Mouse (Mus musculus) kidney, embryonic 15.5 days (tissue): ENCODE data around the gene B230219D22Rik. TPM values are rescaled to one million over a fixed set of nuclear protein-coding genes. Genes with fewer than 3 reads are reported as not detected.
A peak's percentile ranks its signal among the peaks of the same experiment; 100 is the strongest.

Experiments used
- ATAC-seq: fragments of 200-750 bp; cut with Nextera tagmentation; replicated peaks from 2 replicates; pipeline ENCODE4 v1.8.0; 2017; ENCODE audit warnings: moderate TSS enrichment; ENCODE audit not compliant: low FRiP score
- H3K27ac ChIP-seq: fragments of 300-500 bp; sonication (generic); 2 replicates; pipeline ENCODE4 v1.5.1; 2015; ENCODE audit warnings: mild to moderate bottlenecking, inconsistent platforms
- H3K27me3 ChIP-seq: fragments of 300-500 bp; sonication (generic); 2 replicates; pipeline ENCODE4 v1.6.1; 2015; ENCODE audit warnings: inconsistent platforms
- H3K36me3 ChIP-seq: fragments of 300-500 bp; sonication (generic); 2 replicates; pipeline ENCODE4 v1.6.1; 2015; ENCODE audit warnings: inconsistent platforms
- H3K4me1 ChIP-seq: fragments of 300-500 bp; sonication (generic); 2 replicates; pipeline ENCODE4 v1.6.1; 2015; ENCODE audit warnings: inconsistent platforms
- H3K4me2 ChIP-seq: fragments of 300-500 bp; sonication (generic); 2 replicates; pipeline ENCODE4 v1.6.1; 2015; ENCODE audit warnings: moderate library complexity, mild to moderate bottlenecking, inconsistent platforms
- H3K4me3 ChIP-seq: fragments of 300-500 bp; sonication (generic); replicated peaks from 2 replicates; pipeline ENCODE4 v1.5.1; 2015; ENCODE audit warnings: mild to moderate bottlenecking, inconsistent platforms
- H3K9ac ChIP-seq: fragments of 300-500 bp; sonication (generic); 2 replicates; pipeline ENCODE4 v1.6.1; 2015; ENCODE audit warnings: mild to moderate bottlenecking, inconsistent platforms
- H3K9me3 ChIP-seq: fragments of 300-500 bp; sonication (generic); replicated peaks from 2 replicates; pipeline ENCODE4 v1.6.1; 2016; ENCODE audit warnings: inconsistent platforms
- WGBS: fragments of 180-500 bp; shearing (Covaris S2); methylation state at CpG from one replicate; pipeline ENCODE4 v1.1.7; 2015; ENCODE audit warnings: mixed read lengths; 5-methylcytosine and 5-hydroxymethylcytosine counted together
- polyA plus RNA-seq: library from polyadenylated mRNA; unstranded; fragments of >200 nt; fragmentation: Nextera tagmentation; extraction: Ambion mirVana; gene quantifications from 2 replicates; pipeline ENCODE4 v1.2.1, GENCODE M21; 2015

Gene B230219D22Rik
- polyA plus RNA-seq, 1 experiment from 2014 or later = 63.0 TPM

DNA sequence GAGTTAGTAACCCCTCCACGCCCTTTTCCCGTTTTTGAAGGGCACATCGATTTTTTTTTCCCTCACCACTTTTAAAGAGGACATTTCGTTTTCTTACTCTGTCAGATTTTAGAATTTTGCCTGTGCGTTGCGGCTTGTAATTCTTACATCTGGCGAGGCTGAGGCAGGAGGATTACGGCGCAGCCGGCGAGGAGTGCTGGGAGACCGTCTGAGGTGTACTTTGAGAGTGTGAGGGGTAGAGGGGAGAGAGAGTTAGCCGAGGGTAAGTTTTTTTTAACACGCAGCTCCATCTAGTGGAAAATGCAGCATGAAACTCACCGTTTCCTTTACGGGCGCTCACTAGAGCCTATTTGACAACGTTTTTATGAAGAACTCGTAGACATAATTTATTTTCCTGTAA is 34.9 kb downstream of the B230219D22Rik start:
- Histone ChIP-seq H3K9me3 (no peaks in the 10 kb centered on the region), H3K27ac (peak overlapping the region; percentile 98), H3K9ac (peak overlapping the region; percentile 67), H3K27me3 (no peaks in the 10 kb centered on the region), H3K36me3 (peaks cover 28% of the 10 kb centered on the region), H3K4me1 (0 out of 2 replicates have a peak, but pooled peaks cover 3% of the 10 kb centered on the region), H3K4me3 (peak overlapping the region; percentile 61), H3K4me2 (peak overlapping the region; percentile 74)
- 2% methylated on average over 19 of the region's 19 CpGs for WGBS
- peak; percentile 81 for ATAC-seq

DNA sequence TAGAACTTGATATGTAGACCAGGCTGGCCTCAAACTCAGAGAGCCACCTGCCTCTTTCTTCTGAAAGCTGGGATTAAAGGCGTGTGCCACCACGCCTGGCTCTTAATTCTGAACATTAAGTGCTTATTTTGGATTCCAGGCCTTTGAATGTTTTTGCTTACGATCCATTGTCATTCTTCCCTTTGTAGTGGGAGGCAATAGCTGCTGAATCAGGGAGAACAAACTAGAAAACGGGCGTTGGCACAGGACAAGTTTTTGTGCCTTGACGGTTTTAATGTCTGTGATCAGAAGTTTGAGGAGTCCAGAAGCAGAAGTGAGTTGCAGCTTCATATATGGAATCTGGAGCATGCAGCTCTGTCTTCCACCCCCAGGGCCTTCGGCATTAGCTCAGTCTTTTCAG is 37.8 kb downstream of the B230219D22Rik start:
- Histone ChIP-seq H3K4me3 (no peak overlapping the region), H3K36me3 (peaks cover under 1% of the 10 kb centered on the region), H3K9me3 (no peaks in the 10 kb centered on the region), H3K4me2 (no peak overlapping the region), H3K9ac (no peak overlapping the region), H3K4me1 (0 out of 2 replicates have a peak, but pooled peaks cover 3% of the 10 kb centered on the region), H3K27me3 (no peaks in the 10 kb centered on the region), H3K27ac (no peak overlapping the region)
- ATAC-seq = no peak
- 87% methylated on average over 7 of the region's 7 CpGs for WGBS

GRCm38 (mm10) chr13:55732121-55732520 is 39.2 kb downstream of the B230219D22Rik start:
- no peaks in the 10 kb centered on the region; the same call in 1 of the 2 replicates for H3K36me3 ChIP-seq
- no peaks in the 10 kb centered on the region for H3K27me3 ChIP-seq
- H3K9ac ChIP-seq = no peak overlapping the region
- no peak overlapping the region for H3K4me3 ChIP-seq
- H3K4me2 ChIP-seq = no peak overlapping the region
- no peaks in the 10 kb centered on the region for H3K9me3 ChIP-seq
- WGBS = 93% methylated on average over 2 of the region's 2 CpGs
- H3K27ac ChIP-seq = no peak overlapping the region
- 0 out of 2 replicates have a peak, but pooled peaks cover 3% of the 10 kb centered on the region for H3K4me1 ChIP-seq
- ATAC-seq = no peak

- no peak overlapping the region for H3K4me2 ChIP-seq
- no peak overlapping the region for H3K9ac ChIP-seq
- no peaks in the 10 kb centered on the region; the same call in 1 of the 2 replicates for H3K36me3 ChIP-seq
- H3K4me1 ChIP-seq = no peaks in the 10 kb centered on the region
- no peak overlapping the region for H3K27ac ChIP-seq
- H3K27me3 ChIP-seq = no peaks in the 10 kb centered on the region
- H3K9me3 ChIP-seq = no peaks in the 10 kb centered on the region
- 55% methylated on average over 22 of the region's 22 CpGs for WGBS
- no peak for ATAC-seq
- H3K4me3 ChIP-seq = no peak overlapping the region
Observed at GRCm38 (mm10) chr13:55733628-55734502, 40.9 kb downstream of the B230219D22Rik start.

- Histone ChIP-seq H3K9me3 (no peaks in the 10 kb centered on the region), H3K9ac (no peak overlapping the region), H3K4me3 (no peak overlapping the region), H3K4me2 (no peak overlapping the region), H3K36me3 (no peaks in the 10 kb centered on the region; the same call in 1 of the 2 replicates), H3K27ac (no peak overlapping the region), H3K27me3 (no peaks in the 10 kb centered on the region), H3K4me1 (peaks cover 15% of the 10 kb centered on the region)
- 85% methylated on average over 8 of the region's 8 CpGs for WGBS
- no peak for ATAC-seq
Observed at GRCm38 (mm10) chr13:55737885-55738284, 45.0 kb downstream of the B230219D22Rik start.

DNA sequence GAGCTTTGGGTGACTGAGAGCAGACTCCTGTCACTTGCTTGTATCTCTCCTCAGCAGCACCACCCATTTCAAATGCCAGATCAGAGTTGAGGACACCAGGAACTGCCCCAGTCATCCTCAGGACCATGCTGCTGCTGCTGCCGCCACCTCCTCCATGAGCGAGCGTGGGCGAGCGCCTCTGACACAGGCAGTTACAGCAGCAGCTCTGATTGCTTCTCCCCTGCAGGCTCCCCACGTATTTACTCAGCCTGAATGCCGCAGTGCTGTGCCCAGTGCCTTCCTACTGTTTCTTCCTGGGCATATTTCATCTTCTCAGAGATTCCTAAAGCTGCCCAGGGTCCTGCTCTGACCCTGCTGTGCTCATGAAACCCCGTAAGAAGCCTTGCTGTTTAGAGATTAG is 49.4 kb downstream of the B230219D22Rik start:
- Histone ChIP-seq H3K4me3 (no peak overlapping the region), H3K9me3 (no peaks in the 10 kb centered on the region), H3K9ac (no peak overlapping the region), H3K27me3 (no peaks in the 10 kb centered on the region), H3K4me1 (peaks cover 19% of the 10 kb centered on the region), H3K4me2 (0 out of 2 replicates have a peak overlapping the region, but pooled peaks have one; percentile 27), H3K27ac (peak overlapping the region; percentile 48; the same call in 1 of the 2 replicates), H3K36me3 (peaks cover 6% of the 10 kb centered on the region; the same call in 1 of the 2 replicates)
- peak; percentile 55; the same call in 1 of the 2 replicates for ATAC-seq
- 37% methylated on average over 8 of the region's 8 CpGs for WGBS

Other genes with a start within 250 kb of the B230219D22Rik start
- 41.6 and 45.9 TPM in 2 replicates for gene Grk6, start 248.1 kb upstream of the B230219D22Rik start, polyA plus RNA-seq
- 0.70 and 0.75 TPM in 2 replicates for gene Prr7, start 228.9 kb upstream of the B230219D22Rik start, polyA plus RNA-seq
- gene Dbn1, start 205.0 kb upstream of the B230219D22Rik start, polyA plus RNA-seq = 168 and 193 TPM in 2 replicates
- 141 and 169 TPM in 2 replicates for gene Pdlim7, start 179.4 kb upstream of the B230219D22Rik start, polyA plus RNA-seq
- 2.9 and 3.0 TPM in 2 replicates for gene Dok3, start 163.8 kb upstream of the B230219D22Rik start, polyA plus RNA-seq
- gene Ddx41, start 156.5 kb upstream of the B230219D22Rik start, polyA plus RNA-seq = 80.4 and 87.4 TPM in 2 replicates
- 35.1 and 43.2 TPM in 2 replicates for gene Fam193b, start 122.0 kb upstream of the B230219D22Rik start, polyA plus RNA-seq
- 160 and 246 TPM in 2 replicates for gene Tmed9, start 119.4 kb upstream of the B230219D22Rik start, polyA plus RNA-seq
- 25.9 and 28.9 TPM in 2 replicates for gene B4galt7, start 93.2 kb upstream of the B230219D22Rik start, polyA plus RNA-seq
- 55.2 and 60.7 TPM in 2 replicates for gene Caml, start 70.1 kb upstream of the B230219D22Rik start, polyA plus RNA-seq
- 38.0 and 38.7 TPM in 2 replicates for gene Ddx46, start 58.1 kb upstream of the B230219D22Rik start, polyA plus RNA-seq
- 91.8 and 92.4 TPM in 2 replicates for gene Txndc15, start 21.5 kb downstream of the B230219D22Rik start, polyA plus RNA-seq
- 54.9 and 57.6 TPM in 2 replicates for gene Pcbd2, start 34.2 kb downstream of the B230219D22Rik start, polyA plus RNA-seq
- gene Catsper3, start 91.4 kb downstream of the B230219D22Rik start, polyA plus RNA-seq = not detected in 2 replicates
- 2.0 and 3.6 TPM in 2 replicates for gene Pitx1, start 143.1 kb downstream of the B230219D22Rik start, polyA plus RNA-seq